Comparison of ENCODE assay signal across 8 mouse cellular contexts in genomic region chr1:105780457-105781364, GRCm38 (mm10). TPM values are rescaled to one million over a fixed set of nuclear protein-coding genes. Genes with fewer than 3 reads are reported as not detected.
DNase-seq lines count a peak whose midpoint lies in the region; ATAC-seq and TF ChIP-seq lines count a peak whose summit lies in the region.

Gene Tnfrsf11a (plus strand): TSS chr1:105780718.

- H3K9me3 ChIP-seq in embryonic facial prominence, embryonic 12.5 days = no peaks in the 10 kb centered on the region
- no peaks in the 10 kb centered on the region for H3K9me3 ChIP-seq in heart, embryonic 12.5 days (replicated peaks)
- no peaks in the 10 kb centered on the region for H3K9me3 ChIP-seq in kidney, embryonic 14.5 days (ENCODE audit: control insufficient read depth, low read length)
- H3K9me3 ChIP-seq in midbrain, embryonic 15.5 days = no peaks in the 10 kb centered on the region

- peak within 1 kb of the TSS; percentile 93 for H3K4me2 ChIP-seq in embryonic facial prominence, embryonic 12.5 days (replicated peaks)
- H3K4me2 ChIP-seq in heart, embryonic 12.5 days = peak within 1 kb of the TSS; percentile 97
- H3K4me2 ChIP-seq in kidney, embryonic 14.5 days (replicated peaks; ENCODE audit: low read depth, low read length) = peak within 1 kb of the TSS; percentile 71
- H3K4me2 ChIP-seq in midbrain, embryonic 15.5 days = peak within 1 kb of the TSS; percentile 86

- H3K27ac ChIP-seq in embryonic facial prominence, embryonic 12.5 days = no peak within 1 kb of the TSS
- no peak within 1 kb of the TSS for H3K27ac ChIP-seq in heart, embryonic 12.5 days (ENCODE audit: poor library complexity, severe bottlenecking)
- no peak within 1 kb of the TSS for H3K27ac ChIP-seq in kidney, embryonic 14.5 days (ENCODE audit: low read depth, low read length)
- H3K27ac ChIP-seq in midbrain, embryonic 15.5 days = no peak within 1 kb of the TSS
- H3K27ac ChIP-seq in spleen, adult 2 months (ENCODE audit: insufficient read depth, low read length) = no peak within 1 kb of the TSS

- peak; percentile 66; the same call in 1 of the 2 replicates for ATAC-seq in embryonic facial prominence, embryonic 12.5 days (ENCODE audit: insufficient number of reproducible peaks, insufficient read depth, low FRiP score, low TSS enrichment)
- ATAC-seq in heart, embryonic 12.5 days (ENCODE audit: insufficient number of reproducible peaks, low FRiP score) = peak; percentile 63; the same call in 1 of the 2 replicates
- ATAC-seq in kidney, embryonic 14.5 days (ENCODE audit: low FRiP score, low TSS enrichment) = peak; percentile 82
- ATAC-seq in midbrain, embryonic 15.5 days (replicated peaks) = peak; percentile 90

- peak within 1 kb of the TSS; percentile 58 for H3K9ac ChIP-seq in embryonic facial prominence, embryonic 12.5 days
- peak within 1 kb of the TSS; percentile 64; the same call in 1 of the 2 replicates for H3K9ac ChIP-seq in heart, embryonic 12.5 days
- H3K9ac ChIP-seq in kidney, embryonic 14.5 days (ENCODE audit: low read depth, low read length) = peak within 1 kb of the TSS; percentile 53
- peak within 1 kb of the TSS; percentile 59 for H3K9ac ChIP-seq in midbrain, embryonic 15.5 days

- H3K4me1 ChIP-seq in embryonic facial prominence, embryonic 12.5 days = peaks cover 4% of the 10 kb centered on the region; the same call in 1 of the 2 replicates
- peaks cover 11% of the 10 kb centered on the region for H3K4me1 ChIP-seq in heart, embryonic 12.5 days (replicated peaks)
- H3K4me1 ChIP-seq in kidney, embryonic 14.5 days (ENCODE audit: control insufficient read depth, insufficient read depth, low read length) = no peaks in the 10 kb centered on the region
- H3K4me1 ChIP-seq in midbrain, embryonic 15.5 days = peaks cover 13% of the 10 kb centered on the region
- H3K4me1 ChIP-seq in spleen, adult 2 months (ENCODE audit: control insufficient read depth, insufficient read depth, insufficient read length) = peaks cover 7% of the 10 kb centered on the region

- 3% methylated on average over 71 of the region's 77 CpGs for WGBS in embryonic facial prominence, embryonic 12.5 days
- 4% methylated on average over 73 of the region's 77 CpGs for WGBS in heart, embryonic 12.5 days
- WGBS in kidney, embryonic 14.5 days = 3% methylated on average over 52 of the region's 77 CpGs
- WGBS in midbrain, embryonic 15.5 days = 2% methylated on average over 77 of the region's 77 CpGs
- 4% methylated on average over 77 of the region's 77 CpGs for WGBS in spleen, adult 2 months

- peaks cover 47% of the 10 kb centered on the region for H3K27me3 ChIP-seq in embryonic facial prominence, embryonic 12.5 days
- H3K27me3 ChIP-seq in heart, embryonic 12.5 days (replicated peaks) = peaks cover 48% of the 10 kb centered on the region
- peaks cover 12% of the 10 kb centered on the region; the same call in 1 of the 2 replicates for H3K27me3 ChIP-seq in kidney, embryonic 14.5 days (ENCODE audit: control insufficient read depth, insufficient read depth, low read length)
- peaks cover 14% of the 10 kb centered on the region for H3K27me3 ChIP-seq in midbrain, embryonic 15.5 days (replicated peaks)
- peaks cover 3% of the 10 kb centered on the region for H3K27me3 ChIP-seq in spleen, adult 2 months (ENCODE audit: control insufficient read depth, insufficient read depth, low read length)

- DNase-seq in adrenal gland, postnatal 25 days = peak; percentile 73
- peak; percentile 46 for DNase-seq in liver
- peak in 1 of 2 experiments; percentile 23 for DNase-seq in spleen, adult 2 months (ENCODE audit: low read depth in 1 of 2, low spot score in 2 of 2)
- no peak for DNase-seq in MN1 (ENCODE audit: low spot score)

- TF ChIP-seq CTCF in spleen, adult 2 months (IDR thresholded peaks at IDR 0.05; ENCODE audit: extremely low read depth, insufficient read depth, insufficient read length, insufficient replicate concordance) = no peak; the same call in 1 of the 2 replicates

- H3K36me3 ChIP-seq in embryonic facial prominence, embryonic 12.5 days = no peaks in the 10 kb centered on the region
- H3K36me3 ChIP-seq in heart, embryonic 12.5 days = no peaks in the 10 kb centered on the region
- H3K36me3 ChIP-seq in kidney, embryonic 14.5 days (ENCODE audit: control insufficient read depth, insufficient read depth, low read length) = no peaks in the 10 kb centered on the region
- H3K36me3 ChIP-seq in midbrain, embryonic 15.5 days (replicated peaks) = no peaks in the 10 kb centered on the region
- no peaks in the 10 kb centered on the region for H3K36me3 ChIP-seq in spleen, adult 2 months (ENCODE audit: control insufficient read depth, insufficient read depth, low read length)

- no peak for TF ChIP-seq POLR2A in spleen, adult 2 months (IDR thresholded peaks at IDR 0.05; ENCODE audit: low read depth, low read length)

- peak within 1 kb of the TSS; percentile 51 for H3K4me3 ChIP-seq in embryonic facial prominence, embryonic 12.5 days
- H3K4me3 ChIP-seq in heart, embryonic 12.5 days = peak within 1 kb of the TSS; percentile 61
- peak within 1 kb of the TSS; percentile 45 for H3K4me3 ChIP-seq in kidney, embryonic 14.5 days (ENCODE audit: low read length)
- H3K4me3 ChIP-seq in midbrain, embryonic 15.5 days = peak within 1 kb of the TSS; percentile 51
- H3K4me3 ChIP-seq in spleen, adult 2 months (ENCODE audit: extremely low read depth, insufficient read depth, insufficient read length) = peak within 1 kb of the TSS; percentile 55

RNA-seq across cellular contexts. Expression of gene Tnfrsf11a, which starts in this region (rescaled TPM):
- 1.4 and 3.6 TPM in 2 replicates for total RNA-seq in adrenal gland, postnatal 25 days (2021)
- polyA plus RNA-seq in embryonic facial prominence, embryonic 12.5 days (2016; fragmentation: Nextera tagmentation; extraction: Ambion mirVana) = 0.84 and 0.90 TPM in 2 replicates
- polyA plus RNA-seq in heart, embryonic 12.5 days (2016; fragmentation: Nextera tagmentation; extraction: Ambion mirVana) = 0.06 and 0.24 TPM in 2 replicates
- 0.88 and 1.4 TPM in 2 replicates for polyA plus RNA-seq in kidney, embryonic 14.5 days (2014; fragmentation: Nextera tagmentation; extraction: Ambion mirVana)
- polyA plus RNA-seq in midbrain, embryonic 15.5 days (2015; fragmentation: Nextera tagmentation; extraction: Ambion mirVana) = 0.32 and 1.0 TPM in 2 replicates
- polyA plus RNA-seq in spleen, adult 2 months (2012; rRNA removed) = 3.1 and 3.9 TPM in 2 replicates

Comparison
In these comparisons a context has a peak if more than half of its experiments do, and no peak if none do; other contexts are left out.
1. Peak in ATAC-seq, H3K4me3 ChIP-seq, H3K9ac ChIP-seq and H3K4me2 ChIP-seq in embryonic facial prominence, embryonic 12.5 days; RNA of the gene not detected or under 1 TPM.
2. Peak in ATAC-seq, H3K4me3 ChIP-seq, H3K9ac ChIP-seq and H3K4me2 ChIP-seq in heart, embryonic 12.5 days; RNA of the gene not detected or under 1 TPM.